Comparison of ENCODE assay signal across 8 mouse cellular contexts in the genomic region with DNA sequence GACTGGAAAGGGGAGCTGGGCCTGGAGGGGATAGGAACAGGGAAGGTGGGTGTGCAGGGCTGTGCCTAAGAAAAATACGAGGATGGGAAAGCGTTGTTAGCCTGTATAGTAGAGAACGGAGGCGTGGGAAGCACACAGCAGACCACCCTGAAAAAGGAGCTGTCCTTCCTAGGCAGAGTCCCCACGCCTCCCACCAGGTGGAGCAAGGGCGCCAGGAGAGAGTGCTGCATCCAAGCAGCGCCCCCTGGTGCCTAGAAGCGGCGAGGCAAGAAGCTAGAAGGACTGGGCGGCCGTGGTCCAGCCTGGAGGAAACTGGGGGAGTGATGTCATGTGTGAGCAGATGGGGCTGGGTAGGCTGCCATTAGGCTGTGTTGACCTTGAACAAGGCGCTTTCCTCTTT.
A peak's percentile ranks its signal among the peaks of the same experiment; 100 is the strongest.
DNase-seq lines count a peak whose midpoint lies in the region; ATAC-seq and TF ChIP-seq lines count a peak whose summit lies in the region.

No protein-coding gene starts in this region.

- peak; percentile 87 for ATAC-seq in hindbrain, embryonic 11.5 days (ENCODE audit: low FRiP score)
- peak; percentile 86 for ATAC-seq in lung, postnatal 0 days

- peak; percentile 98 for DNase-seq in NIH3T3 (ENCODE audit: low read depth)
- DNase-seq in cerebellum, adult 9-11 months: peak; percentile 93
- DNase-seq in frontal cortex, adult 2 months (ENCODE audit: extremely low spot score in 1 of 2, low spot score in 1 of 2): peak; percentile 67 to 92
- peak; percentile 97 for DNase-seq in hindbrain, embryonic 11.5 days (ENCODE audit: low spot score)
- peak; percentile 94 to 96 for DNase-seq in layer of hippocampus, postnatal 10 days (ENCODE audit: low spot score in 2 of 2)
- peak; percentile 95 for DNase-seq in lung, postnatal 0 days (ENCODE audit: low spot score)
- DNase-seq in ovary, postnatal 10 days (ENCODE audit: low spot score): peak; percentile 84
- peak; percentile 84 to 96 for DNase-seq in thymus, postnatal 10 days (ENCODE audit: low spot score in 2 of 2)

- no peaks in the 10 kb centered on the region for H3K36me3 ChIP-seq in hindbrain, embryonic 11.5 days (ENCODE audit: control insufficient read depth, insufficient read depth, low read length)
- H3K36me3 ChIP-seq in lung, postnatal 0 days (ENCODE audit: insufficient read depth, low read length): no peaks in the 10 kb centered on the region

- no peaks in the 10 kb centered on the region; the same call in 1 of the 2 replicates for H3K27me3 ChIP-seq in hindbrain, embryonic 11.5 days (ENCODE audit: control insufficient read depth, insufficient read depth, low read length)
- H3K27me3 ChIP-seq in lung, postnatal 0 days (replicated peaks; ENCODE audit: insufficient read depth, low read length): no peaks in the 10 kb centered on the region

- no peaks in the 10 kb centered on the region for H3K9me3 ChIP-seq in hindbrain, embryonic 11.5 days (ENCODE audit: control insufficient read depth, low read length)
- no peaks in the 10 kb centered on the region for H3K9me3 ChIP-seq in lung, postnatal 0 days (ENCODE audit: low read length)

- no peak for TF ChIP-seq EP300 in lung, postnatal 0 days (IDR thresholded peaks at IDR 0.05)

- peaks cover 9% of the 10 kb centered on the region; the same call in 1 of the 2 replicates for H3K4me1 ChIP-seq in hindbrain, embryonic 11.5 days (replicated peaks; ENCODE audit: control insufficient read depth, insufficient read depth, low read length)
- H3K4me1 ChIP-seq in lung, postnatal 0 days (ENCODE audit: insufficient read depth, low read depth, low read length): peaks cover 13% of the 10 kb centered on the region; the same call in 1 of the 2 replicates

- 3% methylated on average over 12 of the region's 12 CpGs for WGBS in hindbrain, embryonic 11.5 days
- 2% methylated on average over 12 of the region's 12 CpGs for WGBS in lung, postnatal 0 days

- peak overlapping the region; percentile 96 for H3K4me2 ChIP-seq in hindbrain, embryonic 11.5 days (replicated peaks; ENCODE audit: low read depth, low read length)
- H3K4me2 ChIP-seq in lung, postnatal 0 days (replicated peaks; ENCODE audit: low read depth, low read length): peak overlapping the region; percentile 96

- peak; percentile 100 for TF ChIP-seq CTCF in lung, postnatal 0 days (IDR thresholded peaks at IDR 0.05)

- H3K4me3 ChIP-seq in hindbrain, embryonic 11.5 days (ENCODE audit: low read depth, low read length): peak overlapping the region; percentile 61
- H3K4me3 ChIP-seq in lung, postnatal 0 days (ENCODE audit: low read depth, low read length): peak overlapping the region; percentile 80

- H3K27ac ChIP-seq in hindbrain, embryonic 11.5 days (ENCODE audit: low read depth, low read length): peak overlapping the region; percentile 47; the same call in 1 of the 2 replicates
- 0 out of 2 replicates have a peak overlapping the region, but pooled peaks have one; percentile 52 for H3K27ac ChIP-seq in lung, postnatal 0 days (ENCODE audit: low read length)

- no peak overlapping the region; the same call in 1 of the 2 replicates for H3K9ac ChIP-seq in hindbrain, embryonic 11.5 days (ENCODE audit: low read depth, low read length)
- no peak overlapping the region for H3K9ac ChIP-seq in lung, postnatal 0 days (replicated peaks; ENCODE audit: low read depth)

Comparison
In these comparisons a context has a peak if more than half of its experiments do, and no peak if none do; other contexts are left out.
1. Peak in every context shown above with its lines: DNase-seq, ATAC-seq, H3K4me3 ChIP-seq and H3K27ac ChIP-seq.